Mouse (Mus musculus): ENCODE measurements at regions not wholly inside any gene's neighbourhood (a gene's known extent, or its start where the extent isn't known, plus 50 kb on each side); places are given as distances from the start of the nearest gene placed in this dataset.
"Not testable (repeated sequence)": the region's sequence is repeated elsewhere in the genome, so short reads cannot be mapped to it uniquely, and the experiment has no call there.

DNA sequence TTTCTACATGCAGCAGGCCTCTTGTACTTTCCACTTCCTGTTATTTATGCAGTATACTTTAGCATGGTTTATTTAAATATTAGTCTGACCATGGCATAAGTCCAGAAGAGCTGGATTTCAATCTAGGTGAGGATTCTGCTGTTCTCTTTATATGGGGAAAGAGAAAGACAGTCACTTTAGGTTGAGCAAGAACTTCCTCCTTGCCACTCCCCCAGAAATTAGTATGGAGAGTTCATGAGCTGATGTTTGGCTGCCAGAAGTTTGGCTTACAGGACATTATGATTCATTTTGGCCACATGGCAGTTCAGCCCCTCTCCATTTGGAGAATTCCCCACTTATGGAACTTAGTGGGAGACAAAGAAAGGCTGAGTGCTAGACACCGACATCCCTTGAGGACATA lies 130.8 kb downstream of the Arrdc3 start:
- DNase-seq: no peak

DNA sequence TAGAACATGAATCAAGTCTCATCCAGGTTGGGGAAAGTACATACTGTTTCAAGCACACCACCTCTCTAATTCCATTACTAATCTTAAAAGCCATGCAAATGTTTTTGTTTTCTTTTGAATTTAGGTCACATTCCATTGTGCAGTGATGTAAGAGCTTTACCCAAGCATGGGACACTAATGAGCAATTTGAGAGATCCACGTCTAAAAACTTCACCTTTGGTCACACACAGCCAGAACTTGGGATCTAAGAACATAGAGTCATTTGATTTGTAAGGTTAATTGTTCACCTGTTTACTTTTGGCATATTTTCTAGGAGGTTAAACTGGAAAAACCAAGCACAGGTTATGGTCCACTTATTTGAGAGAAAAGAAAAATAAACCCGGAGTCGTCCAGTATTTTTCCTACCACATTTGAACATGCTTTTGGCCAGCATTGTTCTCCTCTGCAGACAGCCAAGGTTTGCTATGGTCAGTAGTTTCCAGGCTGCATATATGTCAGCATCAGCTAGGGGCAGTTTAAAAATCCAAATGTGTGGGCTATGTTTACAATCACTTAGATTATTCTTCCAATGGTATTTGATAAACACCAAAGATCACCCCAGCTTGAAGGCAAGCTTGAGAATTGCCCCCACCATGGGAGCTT lies 137.0 kb downstream of the Arrdc3 start:
- no peak for DNase-seq

DNA sequence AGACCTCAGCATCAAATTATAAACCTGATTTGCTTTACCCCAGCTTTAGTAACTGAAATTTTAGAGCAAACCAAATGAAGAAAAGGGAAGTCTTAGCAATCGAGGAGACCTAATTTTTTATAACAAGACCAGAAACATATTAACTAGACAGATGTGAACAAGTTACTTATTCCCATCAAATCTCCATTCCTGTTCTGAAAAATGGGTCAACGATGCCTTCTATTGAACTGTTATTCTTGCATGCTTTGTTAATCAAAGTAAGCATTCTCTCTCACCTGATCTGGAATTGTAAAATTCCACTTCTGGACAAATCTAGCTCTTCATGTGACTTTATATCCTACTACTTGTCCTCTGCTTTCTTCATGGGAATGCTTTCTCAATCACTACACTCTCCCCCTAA lies 137.6 kb downstream of the Arrdc3 start:
- no peak for DNase-seq

DNA sequence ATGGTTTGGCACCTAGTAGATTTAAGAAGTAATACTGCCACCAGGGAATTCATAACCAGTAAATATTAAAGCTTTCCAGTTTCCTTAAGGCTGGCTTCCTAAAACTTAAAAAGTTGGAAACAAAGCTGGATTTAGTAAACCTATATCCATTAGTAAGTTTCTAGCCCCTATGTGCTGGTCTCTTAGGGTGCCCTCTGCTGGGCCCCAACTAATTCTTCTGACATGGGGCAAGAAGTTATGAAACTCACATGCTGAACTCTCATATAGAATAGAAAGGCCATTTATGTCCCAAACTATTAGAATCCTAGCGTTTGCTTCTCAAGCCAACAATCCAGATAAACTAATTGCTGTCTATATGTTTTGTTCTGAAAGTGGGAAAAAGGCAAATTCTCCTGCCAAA lies 139.2 kb downstream of the Arrdc3 start:
- DNase-seq: peak in 1 of 2 experiments; percentile 6

DNA sequence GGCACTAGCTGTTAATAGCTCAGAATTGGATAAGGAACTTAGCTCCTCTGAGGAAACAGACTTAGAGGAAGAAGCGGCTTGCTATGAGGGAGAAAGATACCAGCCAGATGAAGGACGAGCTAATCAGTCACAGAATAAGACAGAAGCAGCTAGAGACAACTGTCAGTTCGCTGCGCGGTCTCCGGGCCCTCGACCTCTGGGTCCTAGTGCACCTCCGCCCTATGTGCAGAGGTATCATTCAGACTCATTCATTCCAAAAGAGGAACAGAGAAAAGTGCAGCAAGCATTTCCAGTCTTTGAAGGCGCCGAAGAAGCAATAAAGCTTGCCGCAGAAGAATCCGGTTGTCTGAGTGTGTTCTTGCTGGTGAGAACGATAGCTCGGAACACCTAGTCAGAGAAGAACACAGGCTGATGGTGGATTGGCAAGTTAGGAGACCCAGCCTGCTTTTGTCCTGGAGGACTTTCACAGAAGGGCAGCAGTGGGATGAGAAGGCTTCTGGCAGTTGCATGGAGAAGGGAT lies 142.1 kb downstream of the Arrdc3 start:
- not testable (repeated sequence) for DNase-seq

DNA sequence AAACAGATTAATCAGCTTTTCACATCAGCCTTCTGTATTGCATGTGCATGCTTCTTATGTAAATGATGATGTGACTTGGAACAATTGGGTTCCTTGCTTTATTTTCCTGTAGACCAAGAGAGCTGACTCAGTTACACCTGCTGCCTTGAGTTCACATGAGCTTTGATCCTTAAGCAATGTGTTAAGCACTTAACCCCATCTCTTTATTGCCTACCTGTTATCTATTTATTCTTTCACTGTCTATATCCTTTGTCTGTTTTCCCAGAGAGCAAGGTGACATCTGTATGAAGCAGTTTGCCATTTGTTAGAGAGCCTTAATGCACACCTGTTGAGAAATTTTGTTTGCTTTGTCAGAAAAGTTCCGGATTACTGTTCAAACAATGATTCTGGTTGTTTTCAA lies 154.1 kb downstream of the Arrdc3 start:
- no peak for DNase-seq

DNA sequence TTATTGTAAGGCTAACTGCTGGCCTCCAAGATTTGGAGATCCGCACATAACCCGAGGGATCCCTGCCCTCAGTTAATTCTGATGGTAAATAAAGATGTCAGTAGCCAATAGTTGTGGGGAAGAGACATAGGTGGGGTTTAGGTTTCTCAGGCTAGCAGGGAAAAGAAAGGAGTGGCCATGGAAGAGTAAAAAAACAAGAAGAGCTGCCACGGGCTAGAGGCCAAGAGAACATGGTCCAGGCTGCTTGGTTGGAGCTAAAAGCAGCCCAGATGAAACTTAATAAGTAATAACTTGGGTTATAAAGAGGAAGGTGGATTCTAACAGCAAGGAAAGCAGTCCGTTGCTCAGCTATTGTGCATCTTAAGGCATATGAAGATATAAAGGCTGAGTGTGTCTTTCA lies 155.6 kb downstream of the Arrdc3 start:
- DNase-seq: no peak

DNA sequence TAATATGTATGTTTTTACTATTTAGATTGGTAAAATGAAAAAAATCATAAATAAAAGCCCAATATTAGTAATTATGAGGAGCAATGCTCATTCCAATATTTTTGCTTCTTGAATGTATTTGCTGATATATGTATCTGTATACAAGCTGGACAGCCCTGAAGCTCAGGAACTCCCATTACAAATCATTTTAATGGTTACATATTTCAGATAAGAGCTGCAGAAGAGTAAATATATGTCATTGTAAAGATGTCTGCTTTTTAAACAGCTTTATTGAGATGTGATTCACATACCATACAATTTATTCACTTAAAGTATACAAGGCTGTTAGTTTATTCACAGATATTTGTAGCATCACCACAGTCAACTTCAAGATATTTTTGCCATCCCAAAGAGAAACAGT lies 157.3 kb downstream of the Arrdc3 start:
- DNase-seq: no peak

DNA sequence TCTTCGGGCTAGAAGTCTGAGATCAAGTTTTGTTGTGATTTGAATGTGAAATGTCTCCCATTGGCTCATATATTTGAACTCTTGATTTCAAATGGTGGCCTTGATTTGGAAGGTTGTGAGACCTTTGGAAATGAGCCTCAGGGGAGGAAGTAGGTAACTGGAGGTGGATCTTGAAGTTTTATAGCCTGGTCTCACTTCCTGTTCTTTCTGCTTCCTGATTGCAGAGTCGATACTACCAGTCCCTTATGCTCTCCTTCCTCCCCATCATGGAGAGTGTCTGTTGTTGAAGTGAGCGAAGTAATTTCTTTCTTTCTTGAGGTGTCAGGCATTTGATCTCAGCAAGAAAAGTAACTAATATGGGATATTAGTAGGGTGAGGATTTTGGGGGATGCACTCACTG lies 158.5 kb downstream of the Arrdc3 start:
- DNase-seq: no peak

Data from spleen, adult 18-20 months (tissue).